29 mouse cellular contexts compared by ENCODE assay signal in the genomic region with DNA sequence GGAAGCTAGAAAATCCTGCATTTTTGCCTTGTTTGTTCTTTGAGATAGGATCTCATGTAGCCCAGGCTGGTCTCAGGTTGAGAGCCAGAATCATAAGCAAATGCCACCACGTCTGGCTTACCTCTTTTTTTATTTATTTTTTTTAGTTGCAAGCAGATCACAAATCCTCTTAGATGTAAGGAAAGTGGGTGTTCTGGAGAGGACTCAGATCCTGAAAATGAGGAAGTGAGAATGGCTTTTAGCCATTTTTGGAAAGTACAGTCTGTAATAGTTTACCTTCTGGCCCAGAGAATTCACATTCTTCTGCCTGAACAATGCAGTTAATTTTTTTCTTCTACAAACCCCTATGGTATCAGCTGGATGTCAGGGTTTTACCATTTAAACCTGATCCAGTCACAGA. TPM values are rescaled to one million over a fixed set of nuclear protein-coding genes. Genes with fewer than 3 reads are reported as not detected.
DNase-seq lines count a peak whose midpoint lies in the region; ATAC-seq and TF ChIP-seq lines count a peak whose summit lies in the region.
"Had no signal": no experiment of that assay in that cellular context is flagged by ENCODE, and none has a peak within 500 bp of the region (broad histone marks: within the 10 kb centered on the region; RNA-seq: fewer than 3 reads in every experiment).

No protein-coding gene starts in this region.

- no peak overlapping the region for H3K4me3 ChIP-seq in MEL (ENCODE audit: control insufficient read depth in 1 of 2, insufficient read depth in 1 of 2, low read depth in 2 of 2, low read length in 2 of 2)
- H3K4me3 ChIP-seq in embryonic fibroblast, embryonic 13.5 days (ENCODE audit: insufficient read depth, low read length), result no peak overlapping the region
- H3K4me3 ChIP-seq: embryonic facial prominence, embryonic 12.5 days; forebrain, embryonic 10.5 days; forebrain, embryonic 15.5 days; heart, embryonic 13.5 days; hindbrain, embryonic 15.5 days; kidney, embryonic 15.5 days; midbrain, embryonic 12.5 days had no signal

- no peak for TF ChIP-seq POLR2A in MEL (IDR thresholded peaks at IDR 0.05; ENCODE audit: control insufficient read depth in 1 of 2, insufficient read depth in 1 of 2, low read depth in 1 of 2, low read length in 2 of 2, poor library complexity in 1 of 2)
- TF ChIP-seq POLR2A in embryonic fibroblast, embryonic 13.5 days (IDR thresholded peaks at IDR 0.05; ENCODE audit: low read depth, low read length), result no peak

- H3K9ac ChIP-seq in MEL (ENCODE audit: control insufficient read depth, low read depth, low read length, poor library complexity, severe bottlenecking), result no peak overlapping the region
- H3K9ac ChIP-seq: embryonic facial prominence, embryonic 12.5 days; forebrain, embryonic 15.5 days; heart, embryonic 13.5 days; hindbrain, embryonic 15.5 days; kidney, embryonic 15.5 days; liver, embryonic 14.5 days; midbrain, embryonic 12.5 days had no signal

- peak; percentile 59 for ATAC-seq in frontal cortex, adult (ENCODE audit: low TSS enrichment)
- no peak for ATAC-seq in inflammation-experienced regulatory T-cells, adult 6 months
- ATAC-seq in activated CD4-positive, CD25-positive, alpha-beta regulatory T cell, adult 4 months, result no peak
- ATAC-seq: forebrain, embryonic 15.5 days had no signal

- TF ChIP-seq RAD21 in MEL (IDR thresholded peaks at IDR 0.05; ENCODE audit: low read depth, low read length), result no peak

- TF ChIP-seq CTCF in MEL (IDR thresholded peaks at IDR 0.05 in 2 of 3, conservative IDR thresholded peaks at IDR 0.05 in 1 of 3; ENCODE audit: control insufficient read depth in 1 of 3, insufficient read depth in 1 of 3, low read depth in 2 of 3, low read length in 3 of 3, poor library complexity in 1 of 3, severe bottlenecking in 1 of 3), result no peak
- TF ChIP-seq CTCF in embryonic fibroblast, embryonic 13.5 days (IDR thresholded peaks at IDR 0.05; ENCODE audit: borderline replicate concordance, insufficient read depth, low read length), result no peak

- peaks cover 2 to 17% of the 10 kb centered on the region in 2 experiments for H3K4me1 ChIP-seq in MEL (ENCODE audit: control insufficient read depth in 1 of 2, insufficient read depth in 2 of 2, low read length in 2 of 2)
- H3K4me1 ChIP-seq in embryonic fibroblast, embryonic 13.5 days (ENCODE audit: control insufficient read depth, insufficient read depth, low read length), result no peaks in the 10 kb centered on the region
- H3K4me1 ChIP-seq: embryonic facial prominence, embryonic 12.5 days; forebrain, embryonic 10.5 days; forebrain, embryonic 15.5 days; heart, embryonic 13.5 days; hindbrain, embryonic 15.5 days; kidney, embryonic 15.5 days; midbrain, embryonic 12.5 days had no signal

- no peaks in the 10 kb centered on the region for H3K27me3 ChIP-seq in MEL (ENCODE audit: control insufficient read depth in 1 of 2, insufficient read depth in 2 of 2, low read length in 2 of 2)
- no peaks in the 10 kb centered on the region for H3K27me3 ChIP-seq in splenic B cell, adult 2 months (ENCODE audit: control insufficient read depth, insufficient read depth, low read length, poor library complexity, severe bottlenecking)
- H3K27me3 ChIP-seq: embryonic facial prominence, embryonic 12.5 days; forebrain, embryonic 15.5 days; heart, embryonic 13.5 days; hindbrain, embryonic 15.5 days; kidney, embryonic 15.5 days; midbrain, embryonic 12.5 days had no signal

- no peak overlapping the region for H3K27ac ChIP-seq in MEL (ENCODE audit: control insufficient read depth, low read depth, low read length)
- peak overlapping the region; percentile 34; the same call in 1 of the 2 replicates for H3K27ac ChIP-seq in embryonic fibroblast, embryonic 13.5 days (ENCODE audit: insufficient read depth, low read length)
- H3K27ac ChIP-seq: embryonic facial prominence, embryonic 12.5 days; forebrain, embryonic 10.5 days; forebrain, embryonic 15.5 days; heart, embryonic 13.5 days; hindbrain, embryonic 15.5 days; kidney, embryonic 15.5 days; liver, embryonic 14.5 days; midbrain, embryonic 12.5 days; stomach, postnatal 0 days had no signal

- no peaks in the 10 kb centered on the region for H3K9me3 ChIP-seq in MEL (replicated peaks; ENCODE audit: insufficient read depth, low read length)
- H3K9me3 ChIP-seq: embryonic facial prominence, embryonic 12.5 days; forebrain, embryonic 10.5 days; forebrain, embryonic 15.5 days; heart, embryonic 13.5 days; hindbrain, embryonic 15.5 days; kidney, embryonic 15.5 days; midbrain, embryonic 12.5 days had no signal

- no peaks in the 10 kb centered on the region for H3K79me2 ChIP-seq in MEL (ENCODE audit: control insufficient read depth, insufficient read depth, low read length, poor library complexity)

- peaks cover 20 to 22% of the 10 kb centered on the region in 2 experiments for H3K36me3 ChIP-seq in MEL (ENCODE audit: control insufficient read depth in 1 of 2, insufficient read depth in 2 of 2, low read length in 2 of 2)
- H3K36me3 ChIP-seq in splenic B cell, adult 2 months (ENCODE audit: control insufficient read depth, insufficient read depth, low read length, poor library complexity, severe bottlenecking), result peaks cover 9% of the 10 kb centered on the region; the same call in 1 of the 2 replicates

- no peak for TF ChIP-seq EP300 in MEL (IDR thresholded peaks at IDR 0.05; ENCODE audit: low read depth in 1 of 2, low read length in 2 of 2)

- no peak for DNase-seq in frontal cortex, postnatal 36 days (ENCODE audit: low spot score in 2 of 2)
- DNase-seq in MEL (ENCODE audit: low read depth, low spot score), result peak; percentile 52
- DNase-seq in splenic B cell, adult 2 months (ENCODE audit: low read depth, low spot score), result peak; percentile 56
- DNase-seq in adrenal gland, postnatal 4 days (ENCODE audit: low spot score in 2 of 2), result no peak
- DNase-seq: adrenal gland, postnatal 10 days; cerebellum, adult 2 months; cerebellum, postnatal 14 days; heart, postnatal 10 days; kidney, adult 18-20 months; kidney, postnatal 25 days; liver; lung, adult 2 months; lung, postnatal 10 days; right cerebral cortex, postnatal 4 days; thymus, adult 2 months; thymus, postnatal 36 days had no signal

TF ChIP-seq in MEL, 35 proteins besides CTCF, POLR2A, EP300 and RAD21:
- TF ChIP-seq POLR2AphosphoS5 (IDR thresholded peaks at IDR 0.05; ENCODE audit: borderline replicate concordance, low read depth, low read length) (no peak), MYC (IDR thresholded peaks at IDR 0.05; ENCODE audit: low read depth, low read length) (no peak)

RNA-seq across cellular contexts. Expression of a gene that starts 42.5 kb away (rescaled TPM):
- total RNA-seq in MEL (2012; rRNA removed), result 34.2 and 37.3 TPM in 2 replicates
- polyA plus RNA-seq in MEL (2012; ENCODE audit: insufficient read depth in 1 of 2, insufficient read length in 2 of 2, low read depth in 1 of 2, low replicate concordance in 2 of 2, missing spikeins in 1 of 2), result 10 to 100 TPM in 1 of 2 experiments, not detected in 1; 26.4 TPM
- polyA plus RNA-seq in embryonic fibroblast, embryonic 13.5 days (2011; ENCODE audit: insufficient read length, low read depth, missing spikeins), result 143 and 145 TPM in 2 replicates
- total RNA-seq in adrenal gland, postnatal 4 days (2021), result 10 to 100 TPM; 51.7 to 66.1 TPM
- polyA plus RNA-seq in inflammation-experienced regulatory T-cells, adult 6 months (2017; shearing (Covaris generic)), result 100 to 1,000 TPM in 1 of 3 experiments, 10 to 100 TPM in 2; 74.7 to 134 (median 82.4) TPM
- polyA plus RNA-seq in activated CD4-positive, CD25-positive, alpha-beta regulatory T cell, adult 4 months (2017; shearing (Covaris generic)), result 100 to 1,000 TPM in 1 of 2 experiments, 10 to 100 TPM in 1; 95.3 to 103 TPM

Comparison
In these comparisons a context has a peak if more than half of its experiments do, and no peak if none do; other contexts are left out.
1. DNase-seq: peak in MEL (single experiment) and splenic B cell, adult 2 months (single experiment); none in frontal cortex, postnatal 36 days (0 of 2) and adrenal gland, postnatal 4 days (0 of 2).